In the genomic region with DNA sequence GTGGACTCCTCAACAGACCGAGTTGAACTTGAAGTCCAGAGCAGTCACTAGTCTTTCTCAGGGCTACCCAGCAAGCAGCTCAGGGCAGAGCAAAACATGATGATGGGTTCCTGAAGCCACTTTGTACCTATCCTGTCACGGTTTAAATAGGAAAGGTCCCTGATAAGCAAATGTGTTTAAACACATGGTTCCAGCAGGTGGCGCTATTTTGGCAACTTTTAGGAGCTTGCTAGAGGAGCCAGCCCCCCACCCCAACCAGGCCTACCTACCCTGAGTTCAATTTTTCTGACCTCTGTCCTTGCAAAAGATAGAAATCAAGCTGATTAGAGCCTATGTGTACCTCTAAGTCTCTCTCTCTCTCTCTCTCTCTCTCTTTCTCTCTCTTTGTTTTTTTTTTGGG, we compare ENCODE assay signal across 8 mouse cellular contexts. TPM values are rescaled to one million over a fixed set of nuclear protein-coding genes. Genes with fewer than 3 reads are reported as not detected.
DNase-seq lines count a peak whose midpoint lies in the region; ATAC-seq and TF ChIP-seq lines count a peak whose summit lies in the region.

No protein-coding gene starts in this region.

- H3K27ac ChIP-seq in hindbrain, embryonic 10.5 days, result no peak overlapping the region
- no peak overlapping the region for H3K27ac ChIP-seq in hindbrain, embryonic 12.5 days

- H3K36me3 ChIP-seq in hindbrain, embryonic 10.5 days, result no peaks in the 10 kb centered on the region
- H3K36me3 ChIP-seq in hindbrain, embryonic 12.5 days, result no peaks in the 10 kb centered on the region
- no peaks in the 10 kb centered on the region for H3K36me3 ChIP-seq in E14TG2a.4 (ENCODE audit: insufficient read depth, low read length)

- no peak overlapping the region for H3K4me2 ChIP-seq in hindbrain, embryonic 12.5 days (replicated peaks)

- peaks cover 3% of the 10 kb centered on the region for H3K4me1 ChIP-seq in hindbrain, embryonic 10.5 days (replicated peaks)
- H3K4me1 ChIP-seq in hindbrain, embryonic 12.5 days, result peaks cover 6% of the 10 kb centered on the region
- peaks cover 72% of the 10 kb centered on the region for H3K4me1 ChIP-seq in E14TG2a.4 (replicated peaks; ENCODE audit: low read depth, low read length)

- no peaks in the 10 kb centered on the region for H3K9me3 ChIP-seq in hindbrain, embryonic 10.5 days
- no peaks in the 10 kb centered on the region for H3K9me3 ChIP-seq in hindbrain, embryonic 12.5 days (replicated peaks)
- no peaks in the 10 kb centered on the region for H3K9me3 ChIP-seq in E14TG2a.4 (ENCODE audit: low read length)

- peaks cover 3% of the 10 kb centered on the region; the same call in 1 of the 2 replicates for H3K27me3 ChIP-seq in hindbrain, embryonic 10.5 days (ENCODE audit: insufficient read depth, poor library complexity, severe bottlenecking)
- no peaks in the 10 kb centered on the region; the same call in 1 of the 2 replicates for H3K27me3 ChIP-seq in hindbrain, embryonic 12.5 days
- H3K27me3 ChIP-seq in E14TG2a.4 (ENCODE audit: insufficient read depth, low read length), result no peaks in the 10 kb centered on the region

- DNase-seq in hindbrain, embryonic 10.5 days (ENCODE audit: low spot score), result peak; percentile 52
- DNase-seq in 416B (ENCODE audit: low read depth), result peak; percentile 84
- peak; percentile 65 for DNase-seq in lung, postnatal 10 days
- no peak for DNase-seq in ovary, postnatal 10 days (ENCODE audit: low spot score)
- no peak for DNase-seq in urinary bladder, postnatal 10 days (ENCODE audit: low spot score)

- TF ChIP-seq CTCF in E14TG2a.4 (conservative IDR thresholded peaks at IDR 0.05; ENCODE audit: low read length), result peak; percentile 68

- 15% methylated on average over 3 of the region's 3 CpGs for WGBS in hindbrain, embryonic 10.5 days
- WGBS in hindbrain, embryonic 12.5 days, result 25% methylated on average over 3 of the region's 3 CpGs

- no peak overlapping the region for H3K9ac ChIP-seq in hindbrain, embryonic 12.5 days

- H3K4me3 ChIP-seq in hindbrain, embryonic 10.5 days, result no peak overlapping the region
- no peak overlapping the region for H3K4me3 ChIP-seq in hindbrain, embryonic 12.5 days
- no peak overlapping the region for H3K4me3 ChIP-seq in E14TG2a.4 (replicated peaks; ENCODE audit: low read length)

- ATAC-seq in hindbrain, embryonic 12.5 days (ENCODE audit: low FRiP score), result no peak
- peak; percentile 45; the same call in 1 of the 2 replicates for ATAC-seq in common myeloid progenitor, adult 5-6 weeks (replicated peaks; ENCODE audit: low read depth, poor library complexity, severe bottlenecking)

RNA-seq across cellular contexts. Expression of gene Hspb1, which starts 10.3 kb away (rescaled TPM):
- 10.6 and 24.0 TPM in 2 replicates for polyA plus RNA-seq in hindbrain, embryonic 10.5 days (2016; fragmentation: Nextera tagmentation; extraction: Ambion mirVana)
- polyA plus RNA-seq in hindbrain, embryonic 12.5 days (2016; fragmentation: Nextera tagmentation; extraction: Ambion mirVana), result 23.9 and 34.1 TPM in 2 replicates
- 0.46 and 1.4 TPM in 2 replicates for total RNA-seq in common myeloid progenitor, adult 5-6 weeks (2017)

RNA-seq across cellular contexts. Expression of gene Ywhag, which starts 36.4 kb away (rescaled TPM):
- polyA plus RNA-seq in hindbrain, embryonic 10.5 days (2016; fragmentation: Nextera tagmentation; extraction: Ambion mirVana), result 274 and 348 TPM in 2 replicates
- 469 and 505 TPM in 2 replicates for polyA plus RNA-seq in hindbrain, embryonic 12.5 days (2016; fragmentation: Nextera tagmentation; extraction: Ambion mirVana)
- 79.8 and 122 TPM in 2 replicates for total RNA-seq in common myeloid progenitor, adult 5-6 weeks (2017)

Comparison
In these comparisons a context has a peak if more than half of its experiments do, and no peak if none do; other contexts are left out.
1. DNase-seq: peak in hindbrain, embryonic 10.5 days (single experiment), 416B (single experiment) and lung, postnatal 10 days (single experiment); none in ovary, postnatal 10 days (single experiment) and urinary bladder, postnatal 10 days (single experiment).